Mouse (Mus musculus) ES-Bruce4 (cell line): Measurements from ENCODE around the gene Gm37419. TPM values are rescaled to one million over a fixed set of nuclear protein-coding genes. Genes with fewer than 3 reads are reported as not detected.

Experiments
- H3K27ac ChIP-seq: 2 replicates; pipeline ENCODE4 v1.5.1; 2012; ENCODE audit warnings: low read length, inconsistent platforms; ENCODE audit not compliant: insufficient read depth
- H3K27me3 ChIP-seq: 2 replicates; pipeline ENCODE4 v1.6.1; 2012; ENCODE audit warnings: mild to moderate bottlenecking, low read length, inconsistent platforms; ENCODE audit not compliant: control insufficient read depth, poor library complexity, insufficient read depth, severe bottlenecking
- H3K36me3 ChIP-seq: 2 replicates; pipeline ENCODE4 v1.6.1; 2012; ENCODE audit warnings: inconsistent platforms, mild to moderate bottlenecking, low read length, moderate library complexity; ENCODE audit not compliant: control insufficient read depth, poor library complexity, insufficient read depth, severe bottlenecking
- H3K4me1 ChIP-seq: one replicate; pipeline ENCODE4 v1.8.1; 2011; ENCODE audit warnings: low read length; ENCODE audit not compliant: control insufficient read depth, insufficient read depth
- H3K4me3 ChIP-seq: 2 replicates; pipeline ENCODE4 v1.5.1; 2011; ENCODE audit warnings: low read depth, mild to moderate bottlenecking, low read length
- H3K9ac ChIP-seq: 2 replicates; pipeline ENCODE4 v1.6.1; 2012; ENCODE audit warnings: low read depth, mild to moderate bottlenecking, inconsistent platforms; ENCODE audit not compliant: poor library complexity, severe bottlenecking
- H3K9me3 ChIP-seq: replicated peaks from 2 replicates; pipeline ENCODE4 v1.6.1; 2012; ENCODE audit warnings: mild to moderate bottlenecking, low read length, inconsistent platforms; ENCODE audit not compliant: control insufficient read depth, poor library complexity, insufficient read depth, severe bottlenecking
- CTCF ChIP-seq: IDR thresholded peaks from one replicate; pipeline ENCODE4 v1.8.1; 2011; ENCODE audit warnings: low read depth, low read length
- EP300 ChIP-seq: IDR thresholded peaks from 2 replicates; pipeline ENCODE4 v1.6.1; 2011; ENCODE audit warnings: low read depth, low read length; ENCODE audit not compliant: insufficient read depth
- POLR2A ChIP-seq: IDR thresholded peaks from one replicate; pipeline ENCODE4 v1.8.1; 2011; ENCODE audit warnings: low read length; ENCODE audit not compliant: insufficient read depth
- polyA plus RNA-seq: library from polyadenylated mRNA; stranded (reverse); fragments of >200 nt; gene quantifications from 2 replicates; pipeline ENCODE4 v1.2.4, GENCODE M21; 2011; ENCODE audit warnings: low read depth; ENCODE audit not compliant: missing spikeins, insufficient read depth, insufficient read length

Gm37419 gene
- polyA plus RNA-seq, 1 experiment, result not detected

DNA sequence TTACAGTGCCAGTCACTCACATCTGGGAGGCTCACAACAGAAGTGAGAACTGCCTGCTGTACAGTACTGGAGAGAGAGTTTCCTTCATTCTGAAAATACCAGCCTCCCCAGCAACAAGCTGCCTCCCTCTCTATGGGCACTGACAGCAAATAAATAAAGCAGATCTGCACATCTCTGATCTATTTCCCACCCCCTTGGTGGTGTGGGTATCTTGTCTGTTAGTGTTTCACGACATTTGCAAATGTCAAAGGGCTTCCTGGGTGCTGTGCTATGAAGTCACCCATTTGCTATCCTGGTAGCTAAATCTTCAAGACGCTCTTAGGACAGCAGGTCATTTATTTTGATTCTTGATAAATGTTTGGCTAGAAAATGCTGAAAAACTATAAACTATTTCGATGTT, 8.9 kb downstream of the Gm37419 start:
- TF ChIP-seq CTCF (no peak), EP300 (no peak), POLR2A (no peak)
- Histone ChIP-seq H3K9me3 (no peaks in the 10 kb centered on the region), H3K4me3 (no peak overlapping the region), H3K27ac (no peak overlapping the region), H3K36me3 (no peaks in the 10 kb centered on the region), H3K27me3 (no peaks in the 10 kb centered on the region), H3K4me1 (no peaks in the 10 kb centered on the region), H3K9ac (no peak overlapping the region)

DNA sequence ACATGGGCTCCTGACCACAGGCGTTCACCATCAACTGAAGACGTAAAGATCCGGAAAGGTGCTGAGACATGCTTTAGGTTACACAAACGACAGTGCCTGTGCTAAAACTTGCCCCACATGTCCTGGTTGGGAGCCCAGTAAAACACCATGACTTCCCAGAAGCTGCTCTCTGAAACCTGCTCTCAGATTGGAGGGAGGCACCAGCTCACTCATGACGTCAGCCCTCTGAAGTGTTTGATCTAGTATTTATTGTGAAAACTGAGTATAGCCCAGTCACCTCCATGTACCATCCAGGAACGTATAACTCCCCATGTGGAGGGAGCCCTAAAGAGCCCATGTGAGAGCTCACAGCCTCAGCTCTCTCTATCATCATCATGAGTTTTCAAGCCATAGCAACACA, 9.6 kb downstream of the Gm37419 start:
- Histone ChIP-seq H3K4me1 (no peaks in the 10 kb centered on the region), H3K27ac (no peak overlapping the region)

DNA sequence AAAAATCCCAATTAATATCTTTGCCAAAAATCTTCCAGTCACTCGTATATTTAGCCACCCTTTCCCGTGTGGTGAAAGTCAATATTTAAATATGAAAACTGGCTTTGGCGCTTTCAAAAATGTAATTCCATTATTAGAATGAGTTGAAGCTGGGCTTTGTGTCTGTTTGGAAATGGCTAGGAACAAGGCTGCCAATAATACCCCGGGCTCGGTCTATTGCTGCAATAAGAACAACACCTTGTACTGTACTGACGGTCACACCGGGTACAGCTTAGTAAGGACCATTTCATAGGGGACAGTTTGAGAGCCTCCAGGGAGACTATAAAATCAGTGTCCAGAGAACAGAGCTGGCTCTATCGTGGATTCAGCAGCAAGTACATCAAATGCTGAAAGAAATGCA, 17.6 kb downstream of the Gm37419 start:
- H3K4me1 ChIP-seq, result no peaks in the 10 kb centered on the region
- H3K9me3 ChIP-seq, result no peaks in the 10 kb centered on the region
- H3K36me3 ChIP-seq, result no peaks in the 10 kb centered on the region
- TF ChIP-seq CTCF, result no peak
- TF ChIP-seq EP300, result no peak
- no peak for TF ChIP-seq POLR2A
- H3K9ac ChIP-seq, result no peak overlapping the region
- H3K27ac ChIP-seq, result no peak overlapping the region
- H3K27me3 ChIP-seq, result no peaks in the 10 kb centered on the region
- no peak overlapping the region for H3K4me3 ChIP-seq

More for the DNA sequence above, 9.6 kb downstream of the Gm37419 start:
- no peak for TF ChIP-seq CTCF
- no peak for TF ChIP-seq EP300
- TF ChIP-seq POLR2A, result no peak
- H3K4me3 ChIP-seq, result no peak overlapping the region
- no peaks in the 10 kb centered on the region for H3K27me3 ChIP-seq
- no peak overlapping the region for H3K9ac ChIP-seq
- no peaks in the 10 kb centered on the region for H3K36me3 ChIP-seq
- H3K9me3 ChIP-seq, result no peaks in the 10 kb centered on the region

DNA sequence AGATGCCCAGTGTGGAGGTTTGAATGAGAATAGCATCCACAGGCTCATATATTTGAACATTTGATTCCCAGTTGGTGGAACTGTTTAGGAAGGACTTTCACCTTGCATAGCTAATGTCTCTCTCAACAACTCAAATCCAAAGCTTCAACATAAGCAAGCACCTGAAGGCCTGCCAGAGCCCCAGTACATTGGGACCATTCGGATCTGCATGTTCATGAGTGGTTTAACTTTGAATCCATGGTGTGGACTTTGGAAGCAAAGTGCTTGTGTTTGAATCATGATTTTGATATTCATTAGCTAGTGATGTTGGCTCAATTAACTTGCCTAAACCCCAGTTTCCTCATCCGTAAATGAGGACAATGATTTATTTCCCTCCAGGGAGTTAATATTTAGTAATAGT, 21.6 kb downstream of the Gm37419 start:
- TF ChIP-seq EP300 (no peak), POLR2A (no peak), CTCF (no peak)
- H3K4me3 ChIP-seq, result no peak overlapping the region
- no peak overlapping the region for H3K9ac ChIP-seq
- H3K36me3 ChIP-seq, result no peaks in the 10 kb centered on the region
- H3K9me3 ChIP-seq, result no peaks in the 10 kb centered on the region
- H3K27ac ChIP-seq, result no peak overlapping the region
- no peaks in the 10 kb centered on the region for H3K27me3 ChIP-seq
- no peaks in the 10 kb centered on the region for H3K4me1 ChIP-seq

DNA sequence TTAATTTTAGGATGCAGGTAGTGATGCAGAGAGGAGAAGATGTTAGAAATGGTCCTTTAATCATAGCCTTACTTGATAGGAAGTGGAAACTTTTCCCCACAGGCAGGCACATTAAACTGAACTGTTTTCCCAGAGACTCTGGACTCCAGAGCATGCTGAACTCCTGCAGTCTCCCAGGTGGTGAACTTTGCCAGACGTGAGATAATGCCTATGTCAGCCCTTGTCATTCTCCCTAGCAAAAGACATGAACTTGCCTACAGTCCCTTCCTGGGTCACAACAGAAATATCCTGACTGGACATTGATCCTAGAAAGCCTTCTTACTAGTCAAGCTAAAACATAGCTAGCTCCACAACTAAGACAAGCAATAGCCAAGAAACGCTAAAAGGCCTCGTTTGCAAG, 23.0 kb downstream of the Gm37419 start:
- Histone ChIP-seq H3K9me3 (no peaks in the 10 kb centered on the region), H3K9ac (no peak overlapping the region), H3K4me1 (no peaks in the 10 kb centered on the region), H3K36me3 (no peaks in the 10 kb centered on the region), H3K4me3 (no peak overlapping the region), H3K27ac (no peak overlapping the region), H3K27me3 (no peaks in the 10 kb centered on the region)
- TF ChIP-seq POLR2A (no peak), CTCF (no peak), EP300 (no peak)

DNA sequence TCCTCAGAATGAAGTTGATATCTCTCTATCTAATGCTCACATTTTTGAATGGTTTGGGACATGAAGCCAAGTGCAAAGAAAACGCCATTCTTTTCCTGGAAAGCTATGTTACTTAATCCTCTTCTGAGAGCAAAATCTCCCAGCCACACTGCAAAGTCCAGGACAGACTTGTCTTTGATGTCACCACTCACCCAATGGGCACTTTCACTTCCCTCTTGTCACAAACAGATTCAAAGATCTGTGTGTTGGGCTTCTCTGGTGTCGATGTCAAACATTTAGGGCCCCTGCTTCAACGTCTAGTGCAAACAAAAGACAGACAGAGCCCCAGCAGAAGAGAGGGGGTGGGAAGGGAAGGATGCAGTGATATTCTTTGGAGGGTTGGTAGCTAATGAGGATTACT, 23.8 kb downstream of the Gm37419 start:
- H3K36me3 ChIP-seq, result no peaks in the 10 kb centered on the region
- no peak overlapping the region for H3K4me3 ChIP-seq
- H3K27me3 ChIP-seq, result no peaks in the 10 kb centered on the region
- H3K9ac ChIP-seq, result no peak overlapping the region
- no peak overlapping the region for H3K27ac ChIP-seq
- no peak for TF ChIP-seq POLR2A
- H3K4me1 ChIP-seq, result no peaks in the 10 kb centered on the region
- H3K9me3 ChIP-seq, result no peaks in the 10 kb centered on the region

DNA sequence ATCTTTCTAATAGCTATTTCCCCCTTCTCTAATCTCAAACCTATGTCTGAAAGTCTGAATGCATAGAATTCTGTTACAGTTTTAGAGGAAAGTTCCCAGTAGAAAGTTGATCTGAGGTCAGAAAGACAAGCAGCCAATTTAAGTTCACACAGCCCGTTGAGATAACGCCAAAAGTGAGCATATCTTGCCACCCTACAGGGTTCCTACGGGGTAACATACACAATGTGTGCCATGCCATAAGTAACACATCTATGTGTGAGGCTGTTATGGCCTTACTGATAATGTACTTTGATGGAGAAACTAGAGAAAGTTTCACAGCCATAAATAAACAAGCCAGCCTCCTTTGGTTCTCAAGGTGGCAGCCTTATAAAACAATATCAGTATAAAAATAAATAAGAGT, 26.1 kb downstream of the Gm37419 start:
- Histone ChIP-seq H3K9me3 (no peaks in the 10 kb centered on the region), H3K4me1 (no peaks in the 10 kb centered on the region), H3K27me3 (no peaks in the 10 kb centered on the region), H3K36me3 (no peaks in the 10 kb centered on the region), H3K9ac (no peak overlapping the region), H3K27ac (no peak overlapping the region), H3K4me3 (no peak overlapping the region)
- TF ChIP-seq POLR2A (no peak), EP300 (no peak), CTCF (no peak)
